Mouse (Mus musculus) heart, postnatal 10 days (tissue): ENCODE results near the gene Ficd. TPM values are rescaled to one million over a fixed set of nuclear protein-coding genes. Genes with fewer than 3 reads are reported as not detected.
A peak's percentile ranks its signal among the peaks of the same experiment; 100 is the strongest.

Source experiments
- DNase-seq, 2 experiments: peaks; one replicate each; pipeline ENCODE4 v3.0.0; 2021
- intact Hi-C: fragments of 180-260 bp; cut with DNase I; formaldehyde crosslinking; loops from one replicate; pipeline ENCODE4 v1.15.1; 2025
- total RNA-seq, 2 experiments: library from RNA; stranded (reverse); gene quantifications; 2 replicates each; pipeline ENCODE4 v1.2.3; 2021

The Ficd gene
- total RNA-seq, 2 experiments from 2014 or later, result 5.4 to 5.8 TPM

- intact Hi-C loops, result no loop called here
- DNase-seq, result no peak
Measured at GRCm38 (mm10) chr5:113728011-113728410, 7.6 kb upstream of the Ficd start.

- no peak for DNase-seq
- intact Hi-C loops, result no loop called here
Measured at GRCm38 (mm10) chr5:113728691-113729090, 6.9 kb upstream of the Ficd start.

GRCm38 (mm10) chr5:113730641-113731121 is 4.9 kb upstream of the Ficd start:
- no peak for DNase-seq
- intact Hi-C loops, result no loop called here

GRCm38 (mm10) chr5:113731174-113731573 is 4.4 kb upstream of the Ficd start:
- intact Hi-C loops, result no loop called here
- DNase-seq, result no peak

- intact Hi-C loops, result loop anchor here (1.0 kb wide), 1 partner anchor 366 kb away; no protein-coding TSS in a partner anchor
- peak; percentile 28 to 67 for DNase-seq
Measured at GRCm38 (mm10) chr5:113732182-113732581, 3.4 kb upstream of the Ficd start.

- intact Hi-C loops, result no loop called here
- no peak for DNase-seq
Measured at GRCm38 (mm10) chr5:113734376-113734775, 1.2 kb upstream of the Ficd start.

GRCm38 (mm10) chr5:113735023-113735344 is 619 bp upstream of the Ficd start:
- intact Hi-C loops, result no loop called here
- DNase-seq, result no peak

GRCm38 (mm10) chr5:113736113-113736502 is 505 bp downstream of the Ficd start:
- intact Hi-C loops, result no loop called here
- peak in 1 of 2 experiments; percentile 28 for DNase-seq

- no peak for DNase-seq
- intact Hi-C loops, result no loop called here
Measured at GRCm38 (mm10) chr5:113736522-113737164, 1.0 kb downstream of the Ficd start.

- DNase-seq, result no peak
- intact Hi-C loops, result no loop called here
Measured at GRCm38 (mm10) chr5:113737607-113738237, 2.1 kb downstream of the Ficd start.

- intact Hi-C loops, result no loop called here
Measured at GRCm38 (mm10) chr5:113747629-113748028, 12.0 kb downstream of the Ficd start.

GRCm38 (mm10) chr5:113748556-113749331 is 13.1 kb downstream of the Ficd start:
- intact Hi-C loops, result no loop called here
- no peak for DNase-seq

More at GRCm38 (mm10) chr5:113747629-113748028, 12.0 kb downstream of the Ficd start:
- DNase-seq, result no peak

GRCm38 (mm10) chr5:113751521-113752157 is 16.0 kb downstream of the Ficd start:
- intact Hi-C loops, result no loop called here
- DNase-seq, result no peak

GRCm38 (mm10) chr5:113755347-113756030 is 19.9 kb downstream of the Ficd start:
- intact Hi-C loops, result no loop called here
- no peak for DNase-seq

GRCm38 (mm10) chr5:113761585-113761984 is 26.0 kb downstream of the Ficd start:
- intact Hi-C loops, result no loop called here
- DNase-seq, result no peak

GRCm38 (mm10) chr5:113764426-113764825 is 28.8 kb downstream of the Ficd start:
- intact Hi-C loops, result no loop called here

GRCm38 (mm10) chr5:113765641-113766526 is 30.3 kb downstream of the Ficd start:
- intact Hi-C loops, result no loop called here
- DNase-seq, result no peak

More at GRCm38 (mm10) chr5:113764426-113764825, 28.8 kb downstream of the Ficd start:
- no peak for DNase-seq

- no peak for DNase-seq
- intact Hi-C loops, result no loop called here
Measured at GRCm38 (mm10) chr5:113768806-113769205, 33.2 kb downstream of the Ficd start.
